Mouse (Mus musculus) erythroblast, embryonic 14.5 days (primary cell): Measurements from ENCODE around the gene Gm49450. TPM values are rescaled to one million over a fixed set of nuclear protein-coding genes. Genes with fewer than 3 reads are reported as not detected.
A peak's percentile ranks its signal among the peaks of the same experiment; 100 is the strongest.

ENCODE experiments used
- H3K27me3 ChIP-seq: 2 replicates; pipeline ENCODE4 v1.6.1; 2012; ENCODE audit warnings: inconsistent platforms; ENCODE audit not compliant: control insufficient read depth
- H3K36me3 ChIP-seq: 2 replicates; pipeline ENCODE4 v1.6.1; 2012; ENCODE audit warnings: mild to moderate bottlenecking, inconsistent platforms; ENCODE audit not compliant: control insufficient read depth
- H3K4me1 ChIP-seq: 2 replicates; pipeline ENCODE4 v1.6.1; 2012; ENCODE audit warnings: inconsistent platforms; ENCODE audit not compliant: control insufficient read depth
- H3K4me3 ChIP-seq: replicated peaks from 2 replicates; pipeline ENCODE3; 2012; ENCODE audit warnings: moderate library complexity, mild to moderate bottlenecking, inconsistent platforms
- H3K9me3 ChIP-seq: 2 replicates; pipeline ENCODE4 v1.6.1; 2012; ENCODE audit warnings: low read length, inconsistent platforms, mixed read lengths; ENCODE audit not compliant: control insufficient read depth
- GATA1 ChIP-seq: IDR thresholded peaks from 2 replicates; pipeline ENCODE4 v1.6.1; 2012; ENCODE audit warnings: low read length, inconsistent platforms, mixed read lengths
- TAL1 ChIP-seq: IDR thresholded peaks from 3 replicates; pipeline ENCODE4 v1.6.1; 2012; ENCODE audit warnings: low read length, inconsistent platforms, mixed read lengths
- polyA plus RNA-seq: library from polyadenylated mRNA; stranded (reverse); fragments of >175 nt; gene quantifications from 2 replicates; pipeline ENCODE4 v1.2.3, GENCODE M21; 2012

The Gm49450 gene
- polyA plus RNA-seq, 1 experiment: not detected

DNA sequence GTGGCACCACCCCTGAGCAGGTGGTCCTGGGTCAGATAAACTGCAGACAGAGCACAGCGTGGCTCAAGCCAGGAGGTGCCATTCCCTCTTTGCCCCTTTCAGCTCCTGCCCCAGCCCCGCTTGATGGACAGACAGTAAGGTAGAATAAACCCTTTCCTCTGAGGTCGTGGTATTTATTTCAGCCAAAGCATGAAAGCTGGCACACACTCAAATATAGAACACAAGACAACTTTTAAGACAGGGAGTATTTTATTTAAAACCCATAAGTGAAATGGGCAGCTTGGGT lies 3.8 kb downstream of the Gm49450 start:
- peaks cover 2% of the 10 kb centered on the region; the same call in 1 of the 2 replicates for H3K9me3 ChIP-seq
- H3K4me3 ChIP-seq: no peak overlapping the region
- TF ChIP-seq TAL1 (no peak), GATA1 (no peak)
- H3K4me1 ChIP-seq: peaks cover 16% of the 10 kb centered on the region
- peaks cover 2% of the 10 kb centered on the region; the same call in 1 of the 2 replicates for H3K36me3 ChIP-seq
- peaks cover 26% of the 10 kb centered on the region for H3K27me3 ChIP-seq

DNA sequence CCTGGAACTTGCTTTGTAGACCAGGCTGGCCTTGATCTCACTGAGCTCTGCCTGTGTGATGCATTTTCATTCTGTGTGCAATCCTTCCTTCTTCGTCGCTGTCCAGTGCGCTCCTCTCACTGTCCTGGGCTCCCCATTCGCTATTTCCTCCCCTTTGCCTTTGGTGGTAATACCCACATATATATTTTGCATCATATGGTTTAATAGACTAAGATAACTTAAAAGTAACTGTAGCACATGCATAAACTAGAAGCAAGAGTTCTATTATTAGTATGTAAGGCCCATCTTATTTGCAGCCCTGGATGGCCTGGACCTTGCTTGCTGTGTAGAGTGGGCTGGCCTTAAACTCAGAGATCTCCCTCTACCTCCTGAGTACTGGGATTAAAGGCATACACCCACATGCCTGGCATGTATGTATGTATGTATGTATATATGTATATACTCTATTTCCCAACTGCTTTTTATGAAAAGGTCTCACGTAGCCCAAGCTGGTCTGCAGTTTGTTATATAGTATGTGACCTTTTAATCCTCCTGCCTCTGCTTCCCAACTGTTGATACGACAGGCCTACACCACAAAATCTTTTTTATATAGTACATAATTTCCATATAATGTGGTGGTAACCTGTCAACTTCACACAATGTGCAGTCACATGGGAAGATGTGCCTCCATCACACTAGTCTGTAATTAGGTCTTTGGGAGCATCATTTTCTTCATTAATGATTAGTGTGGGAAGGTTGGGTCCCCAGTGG lies 4.3 kb downstream of the Gm49450 start:
- TF ChIP-seq GATA1: no peak
- no peak for TF ChIP-seq TAL1
- H3K4me3 ChIP-seq: no peak overlapping the region

DNA sequence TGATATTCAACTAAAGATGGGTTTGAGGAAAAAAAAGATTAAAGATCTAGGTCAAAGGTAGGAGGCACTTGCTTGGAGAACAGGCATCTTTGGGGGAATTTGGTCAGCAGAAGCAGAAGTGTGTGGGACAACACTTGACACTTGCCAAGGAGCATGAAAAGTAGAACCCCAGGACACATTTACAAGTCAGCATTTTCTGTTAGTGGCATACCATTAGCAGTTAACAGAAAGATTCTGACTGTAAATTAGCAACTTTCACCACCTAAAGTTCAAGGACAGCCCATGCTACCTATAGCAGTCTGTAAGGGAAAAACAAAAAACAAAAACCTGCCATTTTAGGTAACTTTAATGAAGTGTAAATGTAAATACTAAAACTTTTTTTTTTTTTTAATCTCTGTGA lies 5.0 kb downstream of the Gm49450 start:
- Histone ChIP-seq H3K27me3 (peaks cover 14% of the 10 kb centered on the region), H3K4me1 (peaks cover 13% of the 10 kb centered on the region), H3K36me3 (peaks cover 2% of the 10 kb centered on the region; the same call in 1 of the 2 replicates), H3K9me3 (peaks cover 2% of the 10 kb centered on the region; the same call in 1 of the 2 replicates), H3K4me3 (no peak overlapping the region)
- TF ChIP-seq TAL1: no peak
- TF ChIP-seq GATA1: no peak

More for the DNA sequence above, 4.3 kb downstream of the Gm49450 start:
- H3K4me1 ChIP-seq: peaks cover 16% of the 10 kb centered on the region
- peaks cover 20% of the 10 kb centered on the region for H3K27me3 ChIP-seq
- H3K36me3 ChIP-seq: peaks cover 2% of the 10 kb centered on the region; the same call in 1 of the 2 replicates
- peaks cover 2% of the 10 kb centered on the region; the same call in 1 of the 2 replicates for H3K9me3 ChIP-seq

DNA sequence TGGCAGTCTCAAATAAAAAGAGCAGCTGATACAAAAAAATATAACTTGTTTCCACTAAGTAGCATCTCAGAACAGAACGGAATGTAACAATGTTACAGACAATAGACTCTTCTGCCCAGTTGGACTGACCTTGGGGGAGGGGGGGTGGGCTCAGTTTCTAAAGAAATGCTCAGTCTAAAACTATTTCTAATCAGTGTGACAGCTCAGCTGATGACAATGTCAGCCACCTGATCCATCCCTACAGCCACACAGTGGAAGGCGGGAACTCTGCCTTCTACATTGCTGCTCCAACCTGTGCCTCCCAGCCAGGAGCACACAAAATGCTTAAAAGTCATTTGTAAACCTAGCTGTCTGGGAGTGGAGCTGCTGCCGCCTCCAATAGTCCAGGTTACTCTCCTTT lies 5.5 kb downstream of the Gm49450 start:
- Histone ChIP-seq H3K27me3 (peaks cover 9% of the 10 kb centered on the region), H3K36me3 (peaks cover 2% of the 10 kb centered on the region; the same call in 1 of the 2 replicates), H3K4me3 (no peak overlapping the region), H3K4me1 (peaks cover 8% of the 10 kb centered on the region), H3K9me3 (peaks cover 2% of the 10 kb centered on the region; the same call in 1 of the 2 replicates)
- TF ChIP-seq TAL1 (no peak), GATA1 (no peak)

DNA sequence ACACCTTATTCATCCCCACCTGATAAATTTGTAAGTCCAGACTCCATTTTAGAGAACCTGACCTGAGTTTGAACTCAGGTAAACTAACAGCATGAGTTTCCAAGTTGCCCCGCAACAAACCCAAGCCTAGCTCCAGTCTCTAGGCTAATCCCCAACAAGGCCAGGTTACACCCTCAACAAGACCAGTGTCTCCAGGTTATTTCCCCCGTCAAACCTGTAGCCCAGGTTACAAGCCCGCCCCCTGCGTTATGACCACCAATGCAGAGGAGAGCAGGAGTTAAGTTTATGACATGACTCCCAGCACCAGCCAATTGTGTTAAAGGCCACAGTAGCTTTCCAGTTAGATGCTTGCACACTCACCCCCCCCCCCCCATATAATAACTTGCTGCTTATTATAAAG lies 10.2 kb downstream of the Gm49450 start:
- Histone ChIP-seq H3K4me1 (peaks cover 10% of the 10 kb centered on the region), H3K36me3 (no peaks in the 10 kb centered on the region), H3K27me3 (no peaks in the 10 kb centered on the region), H3K9me3 (peaks cover 2% of the 10 kb centered on the region; the same call in 1 of the 2 replicates), H3K4me3 (no peak overlapping the region)
- no peak for TF ChIP-seq TAL1
- no peak for TF ChIP-seq GATA1

DNA sequence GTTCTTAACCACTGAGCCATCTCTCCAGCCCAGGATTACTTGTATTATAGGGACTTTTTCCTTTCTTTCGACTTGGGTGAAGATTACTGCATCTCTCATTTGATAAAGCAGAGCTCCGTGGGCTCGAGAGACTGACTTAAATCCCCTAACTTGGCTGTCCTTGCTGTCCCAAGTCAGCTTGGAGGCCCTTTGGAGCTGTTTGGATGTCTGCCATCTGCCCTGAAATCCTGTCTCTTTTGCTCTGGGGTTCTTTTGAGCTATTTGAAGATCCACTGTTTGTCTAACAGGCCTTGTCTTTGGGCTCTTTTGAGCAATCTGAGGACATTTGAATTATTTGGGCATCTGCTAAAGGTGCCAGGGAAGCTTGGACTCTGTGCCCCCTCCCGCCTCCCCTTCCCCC lies 11.3 kb downstream of the Gm49450 start:
- TF ChIP-seq TAL1: no peak
- no peak for TF ChIP-seq GATA1
- Histone ChIP-seq H3K9me3 (peaks cover 2% of the 10 kb centered on the region; the same call in 1 of the 2 replicates), H3K4me3 (no peak overlapping the region), H3K27me3 (no peaks in the 10 kb centered on the region), H3K36me3 (peaks cover 2% of the 10 kb centered on the region), H3K4me1 (peaks cover 12% of the 10 kb centered on the region)

DNA sequence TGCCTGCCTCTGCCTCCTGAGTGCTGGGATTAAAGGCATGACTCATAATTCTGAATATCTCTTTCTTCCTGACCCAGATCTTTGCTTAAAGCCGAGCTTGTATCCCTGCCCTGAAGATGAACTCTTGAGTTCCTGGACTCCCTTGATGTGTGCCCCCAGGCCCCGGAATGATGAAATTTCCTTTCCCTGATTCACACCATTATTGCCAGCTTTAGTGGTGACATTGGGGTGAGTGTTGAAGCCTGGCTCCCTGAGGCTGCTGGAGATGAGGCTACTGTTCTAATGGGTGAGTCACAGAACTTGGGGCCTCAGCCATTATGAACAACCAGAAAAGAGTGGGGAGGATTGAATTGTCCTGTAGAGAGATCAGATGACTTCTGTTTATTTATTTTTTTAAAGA lies 11.8 kb downstream of the Gm49450 start:
- Histone ChIP-seq H3K36me3 (peaks cover 4% of the 10 kb centered on the region), H3K9me3 (peaks cover 2% of the 10 kb centered on the region; the same call in 1 of the 2 replicates), H3K27me3 (no peaks in the 10 kb centered on the region), H3K4me1 (peaks cover 12% of the 10 kb centered on the region), H3K4me3 (no peak overlapping the region)
- TF ChIP-seq TAL1 (no peak), GATA1 (no peak)

DNA sequence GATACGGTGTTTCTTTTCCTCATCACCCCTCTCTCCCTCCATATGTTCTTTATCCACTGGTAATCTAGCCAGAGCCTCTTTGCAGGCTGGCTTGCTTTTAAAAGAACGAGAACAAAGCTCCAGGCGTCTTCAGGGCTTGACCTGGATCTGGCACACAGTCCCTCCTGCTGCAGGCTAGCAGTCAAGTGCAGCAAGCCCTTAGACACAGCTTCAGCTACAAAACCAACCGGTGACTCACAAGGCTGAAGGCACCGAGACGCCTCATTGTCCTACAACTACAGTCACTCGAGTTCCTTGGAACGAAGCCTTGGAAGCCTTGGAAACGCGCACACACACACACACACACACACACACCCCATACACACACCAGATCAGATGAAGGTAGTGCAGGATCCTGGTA lies 12.5 kb downstream of the Gm49450 start:
- peaks cover 2% of the 10 kb centered on the region; the same call in 1 of the 2 replicates for H3K9me3 ChIP-seq
- peaks cover 4% of the 10 kb centered on the region for H3K36me3 ChIP-seq
- TF ChIP-seq GATA1 (no peak), TAL1 (no peak)
- no peak overlapping the region for H3K4me3 ChIP-seq
- H3K27me3 ChIP-seq: no peaks in the 10 kb centered on the region
- peaks cover 18% of the 10 kb centered on the region for H3K4me1 ChIP-seq

DNA sequence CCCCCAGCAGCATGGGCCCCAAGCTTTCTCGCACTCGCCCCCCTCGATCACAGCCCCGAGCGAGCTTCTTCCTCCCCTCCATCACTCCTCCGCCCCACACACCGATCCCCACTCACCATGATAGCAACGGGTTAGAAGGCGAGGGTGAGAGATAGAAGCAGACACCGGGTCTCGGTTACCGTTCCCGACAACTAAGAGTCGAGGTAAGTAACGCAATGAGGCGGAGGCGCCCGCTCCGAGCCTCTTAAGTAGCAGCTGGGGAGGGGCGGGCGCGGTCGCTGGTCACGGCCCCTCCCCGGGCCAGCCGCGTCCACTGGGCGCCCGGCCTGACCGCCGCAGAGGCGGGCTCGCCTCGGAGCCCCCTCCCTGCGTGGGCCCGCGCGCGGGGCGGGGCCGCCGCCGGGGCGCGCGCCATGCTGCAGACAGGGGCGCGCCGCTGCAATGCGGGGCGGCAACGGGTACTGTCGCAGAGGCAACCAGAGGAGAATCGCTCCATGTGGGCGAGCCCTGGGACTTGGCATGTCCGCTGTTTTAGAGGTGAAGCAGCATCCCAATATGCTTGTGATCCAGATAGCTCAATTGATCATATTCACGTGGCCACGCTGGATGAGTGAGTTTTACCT lies 19.0 kb downstream of the Gm49450 start, which contains the start of gene Tuba1b:
Gene Tuba1b (minus strand): TSS at position 349 of the 623 bp plus-strand sequence.
- peak within 1 kb of the TSS; percentile 89 for H3K4me3 ChIP-seq
- TF ChIP-seq TAL1 (no peak), GATA1 (no peak)
- no peaks in the 10 kb centered on the region; the same call in 1 of the 2 replicates for H3K9me3 ChIP-seq
- H3K4me1 ChIP-seq: peaks cover 39% of the 10 kb centered on the region
- peaks cover 36% of the 10 kb centered on the region for H3K36me3 ChIP-seq
- no peaks in the 10 kb centered on the region for H3K27me3 ChIP-seq
